Mouse (Mus musculus): ENCODE measurements around the gene Ccdc78. TPM values are rescaled to one million over a fixed set of nuclear protein-coding genes. Genes with fewer than 3 reads are reported as not detected.
A peak's percentile ranks its signal among the peaks of the same experiment; 100 is the strongest.

The Ccdc78 gene
- polyA plus RNA-seq, 1 experiment from 2014 or later = 0.09 TPM

DNA sequence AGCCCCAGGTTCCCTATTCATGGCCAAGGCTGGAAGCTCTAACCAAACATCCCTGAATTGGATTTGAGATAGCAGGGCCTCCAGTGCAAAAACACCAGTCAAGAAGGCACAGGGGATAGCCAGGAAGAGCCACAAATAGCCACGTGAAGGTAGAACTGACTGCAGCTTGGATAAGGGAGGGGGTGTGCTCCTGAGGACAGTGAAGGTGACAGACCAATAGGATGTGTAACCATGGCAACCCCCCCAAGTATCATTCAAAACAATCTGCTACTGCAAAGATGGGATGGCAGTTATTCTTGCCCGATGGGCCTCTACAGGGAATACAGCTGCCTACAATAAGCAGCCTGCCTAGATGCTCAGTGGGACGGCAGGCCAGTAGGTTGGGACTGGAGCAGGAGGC is 51.2 kb downstream of the Ccdc78 start:
- Histone ChIP-seq H3K27ac (0 out of 2 replicates have a peak overlapping the region, but pooled peaks have one; percentile 47), H3K27me3 (no peaks in the 10 kb centered on the region), H3K4me3 (peak overlapping the region; percentile 38; the same call in 1 of the 2 replicates), H3K4me2 (peak overlapping the region; percentile 75; the same call in 1 of the 2 replicates), H3K9ac (0 out of 2 replicates have a peak overlapping the region, but pooled peaks have one; percentile 41), H3K4me1 (peaks cover 42% of the 10 kb centered on the region), H3K36me3 (peaks cover 57% of the 10 kb centered on the region), H3K9me3 (no peaks in the 10 kb centered on the region)
- 60% methylated on average over 3 of the region's 3 CpGs for WGBS
- no peak for ATAC-seq (ENCODE audit: insufficient number of reproducible peaks, low FRiP score, low TSS enrichment, low read depth)

DNA sequence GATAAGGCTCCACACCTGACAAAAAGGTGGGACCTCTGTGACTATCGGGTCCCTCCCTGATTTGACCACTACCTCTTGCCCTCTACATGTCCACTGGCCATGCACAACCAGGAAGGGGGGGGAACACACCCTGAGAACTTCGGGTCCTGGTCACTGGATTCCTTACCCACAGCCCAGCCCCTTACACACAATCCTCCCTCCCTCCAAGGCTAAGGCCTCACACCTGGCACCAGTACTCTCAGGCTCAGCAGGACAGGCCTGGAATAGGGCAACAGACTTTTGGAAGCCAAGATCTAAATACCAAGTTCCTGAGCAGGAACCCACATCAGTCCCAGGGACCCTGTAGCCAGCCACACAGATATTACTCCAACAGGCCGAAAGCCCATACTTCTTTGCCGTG is 52.5 kb downstream of the Ccdc78 start:
- Histone ChIP-seq H3K4me1 (peaks cover 49% of the 10 kb centered on the region), H3K4me2 (no peak overlapping the region), H3K27ac (no peak overlapping the region), H3K27me3 (no peaks in the 10 kb centered on the region), H3K9ac (no peak overlapping the region), H3K4me3 (no peak overlapping the region), H3K9me3 (no peaks in the 10 kb centered on the region), H3K36me3 (peaks cover 61% of the 10 kb centered on the region)
- ATAC-seq (ENCODE audit: insufficient number of reproducible peaks, low FRiP score, low TSS enrichment, low read depth) = no peak
- 84% methylated on average over 4 of the region's 4 CpGs for WGBS

GRCm38 (mm10) chr17:25839455-25840235 is 53.3 kb downstream of the Ccdc78 start:
- 79% methylated on average over 14 of the region's 14 CpGs for WGBS
- H3K36me3 ChIP-seq = peaks cover 61% of the 10 kb centered on the region
- H3K9ac ChIP-seq = no peak overlapping the region
- no peaks in the 10 kb centered on the region for H3K9me3 ChIP-seq
- no peak overlapping the region for H3K4me2 ChIP-seq
- peaks cover 44% of the 10 kb centered on the region for H3K4me1 ChIP-seq
- no peak overlapping the region for H3K4me3 ChIP-seq
- no peak for ATAC-seq (ENCODE audit: insufficient number of reproducible peaks, low FRiP score, low TSS enrichment, low read depth)
- no peaks in the 10 kb centered on the region for H3K27me3 ChIP-seq
- no peak overlapping the region for H3K27ac ChIP-seq

Small RNA genes within 50 kb of the gene (microRNA-seq; reads per million reads assigned to microRNA genes)
- gene Gm25083 = not detected
- not detected for gene Mir3082
- gene Mir6966 = 0.61 reads per million

Other genes starting within 250 kb of the Ccdc78 start
- 10.9 and 14.7 TPM in 2 replicates for gene Sox8, start 215.9 kb upstream of the Ccdc78 start, polyA plus RNA-seq (2015; fragmentation: Nextera tagmentation; extraction: Ambion mirVana)
- gene Lmf1, start 207.5 kb upstream of the Ccdc78 start, polyA plus RNA-seq (2015; fragmentation: Nextera tagmentation; extraction: Ambion mirVana) = 28.8 and 30.5 TPM in 2 replicates
- gene Gng13, start 69.4 kb upstream of the Ccdc78 start, polyA plus RNA-seq (2015; fragmentation: Nextera tagmentation; extraction: Ambion mirVana) = 4.8 and 6.1 TPM in 2 replicates
- gene Chtf18, start 59.2 kb upstream of the Ccdc78 start, polyA plus RNA-seq (2015; fragmentation: Nextera tagmentation; extraction: Ambion mirVana) = 20.9 and 21.2 TPM in 2 replicates
- gene Rpusd1, start 58.9 kb upstream of the Ccdc78 start, polyA plus RNA-seq (2015; fragmentation: Nextera tagmentation; extraction: Ambion mirVana) = 22.8 and 23.3 TPM in 2 replicates
- 0.13 and 0.17 TPM in 2 replicates for gene Mslnl, start 50.5 kb upstream of the Ccdc78 start, polyA plus RNA-seq (2015; fragmentation: Nextera tagmentation; extraction: Ambion mirVana)
- gene Msln, start 32.2 kb upstream of the Ccdc78 start, polyA plus RNA-seq (2015; fragmentation: Nextera tagmentation; extraction: Ambion mirVana) = 38.4 and 40.6 TPM in 2 replicates
- 26.7 and 27.2 TPM in 2 replicates for gene Narfl, start 12.8 kb upstream of the Ccdc78 start, polyA plus RNA-seq (2015; fragmentation: Nextera tagmentation; extraction: Ambion mirVana)
- 53.2 and 54.4 TPM in 2 replicates for gene Haghl, start 907 bp upstream of the Ccdc78 start, polyA plus RNA-seq (2015; fragmentation: Nextera tagmentation; extraction: Ambion mirVana)
- 85.7 and 95.6 TPM in 2 replicates for gene Fam173a, start 6.3 kb downstream of the Ccdc78 start, polyA plus RNA-seq (2015; fragmentation: Nextera tagmentation; extraction: Ambion mirVana)
- gene AC134908.4, start 9.1 kb downstream of the Ccdc78 start, polyA plus RNA-seq (2015; fragmentation: Nextera tagmentation; extraction: Ambion mirVana) = 0.56 and 0.58 TPM in 2 replicates
- gene Metrn, start 10.6 kb downstream of the Ccdc78 start, polyA plus RNA-seq (2015; fragmentation: Nextera tagmentation; extraction: Ambion mirVana) = 39.1 and 40.0 TPM in 2 replicates
- gene Fbxl16, start 22.5 kb downstream of the Ccdc78 start, polyA plus RNA-seq (2015; fragmentation: Nextera tagmentation; extraction: Ambion mirVana) = 2.0 and 2.7 TPM in 2 replicates
- gene Wdr24, start 37.0 kb downstream of the Ccdc78 start, polyA plus RNA-seq (2015; fragmentation: Nextera tagmentation; extraction: Ambion mirVana) = 24.6 and 26.5 TPM in 2 replicates
- gene Jmjd8, start 42.3 kb downstream of the Ccdc78 start, polyA plus RNA-seq (2015; fragmentation: Nextera tagmentation; extraction: Ambion mirVana) = 47.2 and 48.9 TPM in 2 replicates
- gene Stub1, start 46.8 kb downstream of the Ccdc78 start, polyA plus RNA-seq (2015; fragmentation: Nextera tagmentation; extraction: Ambion mirVana) = 346 and 387 TPM in 2 replicates
- gene Rhbdl1, start 50.7 kb downstream of the Ccdc78 start, polyA plus RNA-seq (2015; fragmentation: Nextera tagmentation; extraction: Ambion mirVana) = 1.8 and 2.6 TPM in 2 replicates
- 1.8 and 2.6 TPM in 2 replicates for gene Gm20683, start 55.2 kb downstream of the Ccdc78 start, polyA plus RNA-seq (2015; fragmentation: Nextera tagmentation; extraction: Ambion mirVana)
- gene Rhot2, start 58.3 kb downstream of the Ccdc78 start, polyA plus RNA-seq (2015; fragmentation: Nextera tagmentation; extraction: Ambion mirVana) = 21.9 and 25.4 TPM in 2 replicates
- 16.8 and 21.3 TPM in 2 replicates for gene Wdr90, start 74.9 kb downstream of the Ccdc78 start, polyA plus RNA-seq (2015; fragmentation: Nextera tagmentation; extraction: Ambion mirVana)
- 16.7 and 22.2 TPM in 2 replicates for gene Mcrip2, start 82.2 kb downstream of the Ccdc78 start, polyA plus RNA-seq (2015; fragmentation: Nextera tagmentation; extraction: Ambion mirVana)
- gene Mettl26, start 88.5 kb downstream of the Ccdc78 start, polyA plus RNA-seq (2015; fragmentation: Nextera tagmentation; extraction: Ambion mirVana) = 45.3 and 48.0 TPM in 2 replicates
- 0.63 and 0.65 TPM in 2 replicates for gene Wfikkn1, start 94.3 kb downstream of the Ccdc78 start, polyA plus RNA-seq (2015; fragmentation: Nextera tagmentation; extraction: Ambion mirVana)
- 30.7 and 35.2 TPM in 2 replicates for gene Rab40c, start 133.1 kb downstream of the Ccdc78 start, polyA plus RNA-seq (2015; fragmentation: Nextera tagmentation; extraction: Ambion mirVana)
- 45.7 and 47.8 TPM in 2 replicates for gene Pigq, start 158.4 kb downstream of the Ccdc78 start, polyA plus RNA-seq (2015; fragmentation: Nextera tagmentation; extraction: Ambion mirVana)
- gene Nhlrc4, start 158.4 kb downstream of the Ccdc78 start, polyA plus RNA-seq (2015; fragmentation: Nextera tagmentation; extraction: Ambion mirVana) = 0.42 TPM in 1 of 2 replicates, not detected in the other
- 0.06 and 0.14 TPM in 2 replicates for gene A930017K11Rik, start 166.0 kb downstream of the Ccdc78 start, polyA plus RNA-seq (2015; fragmentation: Nextera tagmentation; extraction: Ambion mirVana)
- 24.5 and 29.0 TPM in 2 replicates for gene Capn15, start 199.2 kb downstream of the Ccdc78 start, polyA plus RNA-seq (2015; fragmentation: Nextera tagmentation; extraction: Ambion mirVana)